Mouse (Mus musculus): ENCODE results near the gene Syde1.
A peak's percentile ranks its signal among the peaks of the same experiment; 100 is the strongest.
"Not testable (repeated sequence)": the region's sequence is repeated elsewhere in the genome, so short reads cannot be mapped to it uniquely, and the experiment has no call there.

The Syde1 gene

DNA sequence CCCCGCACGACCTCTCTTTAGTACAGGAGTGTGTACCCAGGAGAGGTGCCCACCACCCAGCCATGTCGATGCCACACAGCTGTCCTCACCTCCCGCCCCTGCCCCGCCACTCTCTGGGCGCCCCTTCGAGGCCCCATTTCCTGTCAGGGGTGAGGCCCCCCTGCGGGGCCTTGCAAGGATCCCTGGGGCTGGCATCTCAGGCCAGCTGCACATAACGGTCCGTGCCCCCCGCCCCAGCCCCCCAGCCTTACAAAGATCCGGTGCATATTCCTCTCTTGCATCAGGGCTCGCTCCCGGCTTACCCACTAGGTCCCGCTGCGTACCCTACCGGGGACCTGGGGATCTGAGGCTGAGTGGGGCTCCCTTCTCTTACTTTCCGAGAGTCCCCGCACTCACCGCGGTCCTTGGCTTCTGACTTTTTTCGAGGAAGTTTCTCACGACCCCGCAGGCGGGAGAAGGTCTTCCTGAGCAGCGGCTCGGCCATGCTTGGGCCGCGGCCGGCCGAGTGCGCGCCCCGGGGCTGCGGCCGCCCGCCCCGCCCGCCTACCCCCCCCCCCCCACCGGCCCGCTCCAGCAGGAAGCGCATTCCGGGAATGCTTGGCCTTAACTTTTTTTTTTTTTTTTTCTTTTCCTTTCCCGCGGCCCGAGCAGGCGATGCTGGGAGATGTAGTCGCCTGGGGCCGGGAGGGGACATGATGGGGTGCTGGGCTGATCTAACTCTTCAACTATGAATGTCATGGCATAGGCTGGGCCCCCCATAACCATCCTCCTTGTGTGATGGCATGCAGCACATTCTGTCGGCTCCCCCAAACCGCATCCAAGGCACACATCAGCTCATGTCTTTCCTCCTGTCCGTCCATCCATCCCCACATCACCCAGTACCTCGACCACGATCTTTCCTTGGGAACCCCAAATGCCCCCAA lies at the start of gene Syde1:
TSS of gene Syde1 (minus strand) at position 559 of the 923 bp plus-strand sequence.
- peak; percentile 28 to 47 for DNase-seq (ENCODE audit: low spot score in 2 of 2)

DNA sequence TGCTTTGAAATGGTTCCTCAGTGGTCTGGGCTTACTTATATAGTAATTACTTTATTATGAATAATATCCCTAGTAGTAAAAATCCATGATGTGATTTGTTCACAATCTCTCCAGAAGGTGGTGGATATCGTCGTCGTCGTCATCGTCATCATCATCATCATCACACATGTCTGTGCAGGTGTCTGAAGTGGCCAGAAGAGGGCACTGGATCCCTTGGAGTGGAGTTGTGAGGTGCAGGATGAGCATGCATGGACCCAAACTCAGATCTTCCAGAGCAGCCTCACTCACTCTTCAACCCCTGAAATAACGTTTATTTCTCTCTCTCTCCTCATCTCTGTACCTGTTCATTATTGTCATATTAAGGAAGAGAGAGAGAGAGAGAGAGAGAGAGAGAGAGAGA lies 40.5 kb upstream of the Syde1 start:
- DNase-seq (ENCODE audit: low spot score in 2 of 2) = peak in 1 of 2 experiments; percentile 18

DNA sequence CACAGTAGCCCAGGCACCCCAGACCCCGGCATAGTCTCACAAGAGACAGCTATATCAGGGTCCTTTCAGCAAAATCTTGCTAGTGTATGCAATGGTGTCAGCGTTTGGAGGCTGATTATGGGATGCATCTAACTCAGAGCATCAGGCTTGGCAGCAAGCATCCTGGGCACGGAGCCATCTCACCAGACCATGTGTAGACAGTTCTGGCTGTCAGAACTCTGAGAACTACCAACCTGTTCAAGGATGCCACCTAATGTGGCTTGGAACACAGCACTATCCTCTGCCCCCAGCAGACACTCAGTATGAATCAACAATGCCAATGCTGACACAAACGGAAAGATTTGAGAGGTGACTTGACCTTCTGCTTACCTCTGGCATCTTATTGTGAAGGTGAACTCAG lies 38.4 kb upstream of the Syde1 start:
- DNase-seq (ENCODE audit: low spot score in 2 of 2) = no peak

DNA sequence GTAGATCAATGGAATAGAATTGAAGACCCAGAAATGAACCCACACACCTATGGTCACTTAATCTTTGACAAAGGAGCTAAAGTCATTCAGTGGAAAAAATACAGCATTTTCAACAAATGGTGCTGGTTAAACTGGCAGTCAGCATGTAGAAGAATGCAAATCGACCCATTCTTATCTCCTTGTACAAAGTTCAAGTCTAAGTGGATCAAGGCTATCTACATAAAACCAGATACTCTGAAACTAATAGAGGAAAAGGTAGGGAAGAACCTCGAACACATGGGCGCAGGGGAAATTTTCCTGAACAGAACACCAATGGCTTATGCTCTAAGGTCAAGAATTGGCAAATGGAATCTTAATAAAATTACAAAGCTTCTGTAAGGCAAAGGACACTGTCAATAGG lies 31.4 kb upstream of the Syde1 start:
- not testable (repeated sequence) for DNase-seq (ENCODE audit: low spot score in 2 of 2)

DNA sequence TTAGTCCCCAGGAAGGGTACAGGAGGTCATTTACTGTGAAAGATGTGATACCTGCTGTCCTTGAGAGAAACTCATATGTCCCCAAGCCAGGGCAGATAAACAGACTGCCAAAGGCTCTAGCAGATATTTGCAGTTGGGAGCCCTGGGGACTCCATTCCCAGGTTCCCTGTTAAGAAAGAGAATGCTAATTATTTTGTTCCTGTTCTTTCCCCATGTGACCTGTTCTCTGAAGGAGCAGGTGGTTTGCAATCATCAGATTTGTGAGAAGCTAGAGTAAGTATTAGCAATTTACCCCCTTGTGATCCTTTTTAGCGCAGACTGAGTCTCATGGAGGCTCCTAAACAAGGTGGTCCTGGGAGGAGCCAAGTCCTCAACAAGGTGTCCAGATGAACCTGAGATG lies 26.2 kb upstream of the Syde1 start, which contains the start of gene Olfr1357:
TSS of gene Olfr1357 (minus strand) at position 101 of the 400 bp plus-strand sequence.
- no peak for DNase-seq (ENCODE audit: low spot score in 2 of 2)

DNA sequence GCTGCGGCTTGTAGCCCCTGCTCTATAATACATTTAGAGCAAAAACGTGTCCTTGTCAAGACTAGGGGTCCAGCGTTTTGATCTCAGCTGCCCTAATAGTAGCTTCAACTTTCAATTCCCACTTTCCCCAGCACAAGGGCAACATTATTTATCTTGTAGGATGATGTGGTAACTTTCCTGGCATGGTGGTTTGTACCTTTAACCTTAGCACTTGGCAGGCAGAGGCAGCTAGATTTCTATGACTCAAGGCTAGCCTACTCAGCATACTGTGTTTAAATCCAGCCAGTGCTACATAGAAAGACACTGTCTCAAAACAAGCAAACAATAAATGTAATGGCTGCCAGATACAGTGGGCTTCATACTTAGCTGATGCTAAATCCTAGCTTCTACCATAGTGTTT lies 15.8 kb upstream of the Syde1 start:
- no peak for DNase-seq (ENCODE audit: low spot score in 2 of 2)

DNA sequence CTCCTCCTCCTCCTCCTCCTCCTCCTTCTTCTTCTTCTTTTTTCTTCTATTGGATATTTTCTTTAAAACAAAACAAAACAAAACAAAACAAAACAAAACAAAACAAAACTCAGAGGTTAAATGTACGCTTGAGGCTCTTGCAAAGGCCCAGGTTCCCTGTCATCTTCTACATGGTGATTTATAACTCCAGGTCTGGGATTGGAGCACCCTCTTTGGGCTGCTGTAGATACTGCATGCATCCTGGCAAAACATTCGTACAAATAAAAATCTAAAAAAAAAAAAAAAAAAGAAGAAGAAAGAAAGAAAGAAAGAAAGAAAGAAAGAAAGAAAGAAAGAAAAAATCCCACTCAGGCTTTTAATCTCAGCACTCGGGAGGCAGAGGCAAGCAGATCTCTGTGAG lies 13.3 kb upstream of the Syde1 start:
- DNase-seq (ENCODE audit: low spot score in 2 of 2) = peak in 1 of 2 experiments; percentile 53

DNA sequence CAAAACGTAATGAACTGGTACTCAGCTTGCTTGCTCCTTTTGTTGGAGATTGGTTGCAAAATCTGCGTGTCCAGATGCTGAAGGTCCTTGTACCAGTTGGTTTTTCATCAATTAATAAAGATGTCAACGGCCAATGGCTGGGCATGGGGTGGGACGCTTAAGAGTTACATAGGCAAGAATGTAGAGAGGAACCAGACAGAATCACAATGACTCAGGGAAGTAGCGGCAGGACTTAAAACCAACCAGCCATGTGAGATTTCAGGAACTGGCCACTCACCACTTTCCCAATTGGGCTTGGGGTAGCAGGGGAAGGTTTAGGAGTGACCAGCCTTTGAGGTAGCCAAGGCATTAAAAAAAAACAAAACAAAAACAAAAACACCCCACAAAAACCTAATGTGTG lies 8.1 kb upstream of the Syde1 start:
- DNase-seq (ENCODE audit: low spot score in 2 of 2) = no peak

DNA sequence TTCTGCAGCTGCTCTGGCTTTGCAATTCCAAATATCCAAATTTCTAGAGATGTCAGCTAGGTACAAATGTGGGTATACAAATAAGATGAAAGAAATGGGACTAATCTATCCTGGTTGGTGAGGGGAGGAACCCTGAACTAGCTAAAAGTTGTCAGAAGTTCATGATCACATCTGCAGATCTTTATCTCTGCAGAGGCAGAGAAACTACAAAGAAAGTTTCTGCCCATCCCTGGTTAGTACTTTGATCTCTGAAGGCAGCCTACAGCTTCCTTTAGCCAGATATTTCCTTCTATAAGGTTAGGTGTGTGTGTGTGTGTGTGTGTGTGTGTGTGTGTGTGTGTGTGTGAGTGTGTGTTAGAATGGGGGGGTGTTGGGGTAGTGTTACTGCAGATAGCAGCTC lies 2.8 kb upstream of the Syde1 start:
- DNase-seq (ENCODE audit: low spot score in 2 of 2) = no peak

DNA sequence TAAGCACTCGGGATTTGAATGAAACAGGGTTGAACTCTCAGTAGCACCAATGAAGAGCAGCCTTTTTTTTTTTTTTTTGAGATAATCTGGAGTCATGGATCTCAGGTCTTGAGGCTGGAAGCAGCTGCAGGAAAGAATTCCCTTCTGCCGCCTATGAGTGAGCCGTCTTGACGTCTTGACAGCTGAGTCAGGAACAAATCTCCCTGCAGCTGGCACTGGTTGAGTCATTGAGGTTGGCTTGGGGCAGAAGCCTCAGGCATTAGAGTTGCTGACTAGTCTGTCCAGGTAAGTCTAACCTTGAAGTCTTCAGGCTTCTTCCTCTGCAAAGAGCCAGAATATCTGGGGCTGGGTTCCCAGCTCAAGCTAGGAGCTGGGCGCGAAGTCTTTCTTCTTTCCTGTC lies 2.4 kb upstream of the Syde1 start:
- DNase-seq (ENCODE audit: low spot score in 2 of 2) = no peak

DNA sequence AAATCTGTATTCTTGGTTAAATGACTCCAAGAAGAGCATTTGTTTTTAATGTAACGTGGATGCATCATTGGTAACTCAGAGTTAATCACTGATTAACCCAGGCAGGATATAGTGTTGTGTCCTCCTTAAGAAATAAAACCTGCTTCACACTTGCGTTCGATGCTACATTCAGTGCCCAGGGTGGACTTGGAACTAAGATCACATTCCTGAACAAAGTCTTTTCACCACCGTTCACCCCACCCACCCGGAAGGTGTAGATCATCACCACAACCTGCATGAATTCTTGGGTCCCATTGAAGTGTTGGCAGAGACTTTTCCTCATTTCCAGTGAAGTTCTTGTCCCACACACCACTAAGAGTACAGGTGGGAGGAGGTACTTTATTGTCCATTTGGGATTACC lies 2.0 kb upstream of the Syde1 start:
- DNase-seq (ENCODE audit: low spot score in 2 of 2) = no peak

DNA sequence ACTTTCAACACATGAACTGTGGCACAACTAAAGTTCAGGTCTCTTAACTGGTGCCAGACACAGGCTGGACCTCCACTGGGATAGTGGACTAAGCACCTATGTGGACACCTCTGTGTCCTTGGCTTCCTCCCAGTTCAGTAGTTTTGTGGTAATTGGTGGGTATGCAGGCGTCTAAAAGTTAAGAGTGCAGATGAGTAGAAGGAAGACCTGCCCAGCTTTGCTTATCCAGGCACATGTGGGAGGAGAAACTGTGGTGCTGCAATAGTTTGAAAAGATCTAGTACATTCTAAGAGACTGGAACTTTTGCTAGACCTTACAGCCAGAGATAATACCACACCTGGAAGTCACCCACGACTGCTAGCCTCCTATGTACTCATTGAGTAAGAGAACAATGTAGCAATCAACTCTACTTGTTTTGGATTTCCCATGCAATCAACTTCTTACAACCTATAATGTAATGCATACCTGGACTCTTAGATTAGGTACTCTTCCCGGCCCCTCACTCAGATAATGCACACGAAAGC lies 1.2 kb upstream of the Syde1 start:
- DNase-seq (ENCODE audit: low spot score in 2 of 2) = no peak

DNA sequence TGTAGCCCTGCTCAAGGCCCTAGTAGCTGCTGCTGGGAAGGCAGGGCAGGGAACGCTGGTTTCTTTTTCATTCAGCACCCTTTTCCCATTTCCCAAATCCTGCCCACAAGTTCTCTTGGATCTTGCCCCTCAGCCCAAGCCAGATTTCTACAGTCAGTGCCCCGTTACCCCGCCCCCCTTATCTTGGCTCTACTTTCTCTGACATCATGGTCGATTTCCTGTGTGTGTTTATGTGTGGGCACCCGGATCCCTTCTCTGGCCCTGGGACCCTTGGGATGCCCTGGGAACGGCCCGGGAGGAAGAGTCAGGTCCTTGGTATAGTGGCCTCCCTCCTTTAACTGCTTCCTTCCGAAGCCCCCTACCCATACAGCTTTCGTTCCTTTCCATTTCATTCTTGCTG lies 1.0 kb downstream of the Syde1 start:
- no peak for DNase-seq (ENCODE audit: low spot score in 2 of 2)

DNA sequence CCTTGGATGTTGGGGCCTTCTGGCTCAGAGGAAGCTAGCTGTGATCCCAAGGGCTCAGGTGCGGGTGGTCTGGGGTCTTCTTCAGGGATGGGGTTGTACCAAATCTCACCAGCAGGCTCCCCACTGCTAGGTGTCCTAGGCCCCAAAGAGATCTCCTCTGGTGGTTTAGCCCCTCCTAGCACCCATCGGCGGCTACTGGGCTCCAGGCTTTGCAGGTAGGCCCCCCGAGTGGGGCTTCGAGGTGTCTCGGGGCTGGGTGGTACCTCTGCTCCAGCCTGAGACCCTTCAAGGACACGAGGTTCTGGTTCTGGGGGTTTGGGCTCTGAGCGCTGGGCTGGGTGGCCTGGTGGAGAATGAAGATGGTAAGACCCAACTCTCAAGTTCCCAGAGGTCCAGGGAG lies 1.9 kb downstream of the Syde1 start:
- DNase-seq (ENCODE audit: low spot score in 2 of 2) = no peak

DNA sequence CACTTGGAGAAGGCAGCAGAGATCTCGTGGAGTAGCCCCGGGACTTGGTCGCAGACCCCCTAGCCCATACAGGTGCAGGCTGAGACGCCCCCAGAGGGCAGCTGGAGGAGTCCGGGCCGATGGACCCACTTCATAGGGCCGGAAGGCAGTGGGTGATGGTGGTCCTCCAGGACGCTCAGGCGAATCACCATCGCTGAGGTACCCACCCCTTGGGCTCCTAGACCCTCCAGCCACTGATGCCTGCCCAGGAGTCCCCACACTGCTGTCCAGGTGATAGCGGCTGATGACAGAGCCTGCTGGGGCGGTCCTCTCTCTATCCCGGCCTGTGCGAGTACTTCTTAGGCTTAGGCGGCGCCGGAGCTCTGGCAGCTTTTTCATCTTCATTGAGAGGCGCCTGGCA lies 2.5 kb downstream of the Syde1 start:
- DNase-seq (ENCODE audit: low spot score in 2 of 2) = no peak

DNA sequence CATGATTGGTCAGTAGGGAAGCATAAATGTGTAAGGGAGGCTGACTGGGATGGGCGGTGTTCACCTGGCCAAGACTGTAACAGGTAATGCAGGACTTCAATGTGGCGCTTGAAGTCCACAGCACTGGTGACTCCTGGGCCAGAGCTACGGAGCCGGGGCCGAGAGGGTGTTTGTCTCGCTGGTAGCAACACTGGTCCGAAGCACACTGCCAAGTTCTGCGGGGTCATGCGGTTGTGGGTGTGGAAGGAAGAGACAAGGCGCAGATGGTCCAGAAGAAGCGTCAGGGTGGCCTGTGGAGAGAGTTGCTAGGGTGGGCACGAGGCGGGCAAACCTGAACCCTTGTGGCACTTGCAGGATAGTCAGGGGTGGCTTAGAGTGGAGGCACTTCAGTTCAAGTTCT lies 5.7 kb downstream of the Syde1 start:
- no peak for DNase-seq (ENCODE audit: low spot score in 2 of 2)

DNA sequence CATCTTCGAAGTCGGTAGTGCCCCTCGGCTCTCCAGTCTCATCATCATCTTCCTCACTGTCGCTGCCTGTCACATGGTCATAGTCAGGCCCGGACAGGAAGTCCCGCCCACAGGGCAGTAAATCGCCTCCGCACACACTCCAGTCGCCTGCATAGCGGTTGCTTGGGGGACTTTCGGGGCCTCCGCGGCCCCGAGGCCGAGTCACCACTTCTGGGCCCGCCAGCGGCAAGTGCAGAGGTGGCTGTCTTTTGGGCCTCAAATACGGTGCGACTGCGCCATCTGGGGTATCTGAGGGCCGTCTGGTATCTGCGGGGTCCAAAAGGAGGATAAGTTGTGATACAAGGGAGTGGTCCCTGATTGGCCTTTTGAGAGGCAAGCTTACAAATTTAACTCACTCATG lies 6.2 kb downstream of the Syde1 start:
- no peak for DNase-seq (ENCODE audit: low spot score in 2 of 2)

DNA sequence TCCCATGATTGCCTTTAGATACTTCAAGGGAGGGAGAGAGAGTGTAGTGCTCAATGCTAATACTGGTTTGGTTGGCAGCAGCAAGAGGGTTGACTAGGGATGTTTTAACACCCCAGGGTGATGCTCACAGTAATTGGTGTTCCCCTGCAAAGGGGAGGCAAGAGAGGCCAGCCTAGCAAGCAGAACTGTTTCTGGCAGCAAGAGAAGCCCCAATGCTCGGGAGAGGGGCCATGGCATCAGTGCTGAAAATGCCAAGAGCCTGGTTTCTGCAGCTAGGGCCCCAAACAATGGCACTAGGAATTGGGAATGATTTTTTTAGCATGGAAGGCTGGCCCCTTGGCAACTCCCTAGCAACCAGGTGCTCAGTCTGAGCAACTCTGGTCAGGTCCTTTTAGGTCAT lies 6.8 kb downstream of the Syde1 start:
- DNase-seq (ENCODE audit: low spot score in 2 of 2) = no peak

DNA sequence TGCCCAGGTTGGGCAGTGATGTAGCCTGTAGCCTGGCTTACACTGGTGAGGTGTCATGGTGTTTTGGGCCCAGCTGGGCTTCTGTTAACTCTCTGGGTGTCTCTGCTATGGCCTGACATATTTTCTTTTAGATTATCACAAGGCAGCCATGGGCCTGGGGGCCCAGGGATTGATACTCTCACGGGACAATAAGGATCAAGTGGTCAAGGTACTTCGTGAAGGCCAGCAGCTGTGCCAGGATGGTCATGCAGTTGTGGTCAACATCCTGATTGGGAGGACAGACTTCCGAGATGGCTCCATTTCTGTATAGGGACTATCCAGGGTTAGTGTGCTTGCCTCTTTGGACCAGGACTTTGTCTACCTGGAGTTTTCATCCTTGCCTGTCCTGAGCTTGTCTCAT lies 7.8 kb downstream of the Syde1 start:
- DNase-seq (ENCODE audit: low spot score in 2 of 2) = no peak

DNA sequence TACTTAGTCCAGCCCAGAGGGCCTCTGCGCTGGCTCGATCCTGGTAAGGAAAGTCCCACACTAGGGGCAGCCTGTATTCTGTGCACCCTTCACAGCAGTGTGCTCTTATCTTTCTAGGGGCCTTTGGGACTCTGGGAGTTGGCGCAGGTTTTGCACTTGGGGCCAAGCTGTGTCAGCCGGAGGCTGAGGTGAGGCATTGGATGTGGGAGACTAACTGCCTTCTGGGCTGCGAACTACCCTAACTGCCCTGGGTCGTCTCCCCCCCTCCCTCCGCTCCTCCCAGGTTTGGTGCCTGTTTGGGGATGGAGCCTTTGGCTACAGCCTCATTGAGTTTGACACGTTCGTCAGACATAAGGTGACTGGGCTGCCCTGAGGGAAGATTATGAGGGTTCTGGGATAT lies 8.4 kb downstream of the Syde1 start:
- DNase-seq (ENCODE audit: low spot score in 2 of 2) = no peak

DNA sequence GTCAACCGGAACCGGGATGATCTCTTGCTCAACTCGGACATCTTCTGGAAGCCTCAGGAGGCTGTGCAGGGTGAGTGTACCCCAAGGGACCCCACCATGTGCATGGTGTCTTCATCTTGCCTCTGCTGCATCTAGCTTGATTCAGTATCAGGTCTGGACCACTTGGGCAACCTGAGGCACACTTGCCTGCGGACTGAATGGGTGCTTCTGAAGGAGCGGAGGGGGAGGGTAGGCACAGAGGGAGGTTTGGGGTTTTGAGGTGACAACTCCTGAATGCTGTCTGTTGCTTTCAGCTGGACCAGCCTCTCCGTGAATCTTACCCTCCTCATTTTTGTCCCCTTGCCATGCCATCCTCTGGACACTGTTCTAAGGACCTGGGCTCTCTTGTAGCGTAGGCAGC lies 10.6 kb downstream of the Syde1 start:
- no peak for DNase-seq (ENCODE audit: low spot score in 2 of 2)

DNA sequence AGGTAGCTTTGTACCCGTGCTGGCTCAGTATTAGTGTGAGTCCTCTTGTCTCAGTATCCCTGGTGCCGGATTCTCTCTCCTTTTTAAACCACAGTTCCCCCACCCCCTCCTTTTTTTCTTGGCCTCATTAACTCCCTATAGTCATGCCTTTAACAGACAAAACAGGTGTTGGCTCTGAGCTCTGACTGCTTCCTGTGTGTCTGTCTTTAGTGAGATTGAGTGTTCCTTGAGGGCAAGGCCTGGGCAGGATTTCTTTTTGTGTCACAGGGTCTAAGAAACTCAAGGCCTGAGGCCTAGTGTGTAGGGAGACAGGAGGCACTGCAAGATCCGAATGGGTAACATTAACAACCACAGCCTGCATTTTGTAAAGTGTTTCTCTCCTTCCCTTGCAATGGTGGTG lies 13.6 kb downstream of the Syde1 start:
- DNase-seq (ENCODE audit: low spot score in 2 of 2) = no peak

DNA sequence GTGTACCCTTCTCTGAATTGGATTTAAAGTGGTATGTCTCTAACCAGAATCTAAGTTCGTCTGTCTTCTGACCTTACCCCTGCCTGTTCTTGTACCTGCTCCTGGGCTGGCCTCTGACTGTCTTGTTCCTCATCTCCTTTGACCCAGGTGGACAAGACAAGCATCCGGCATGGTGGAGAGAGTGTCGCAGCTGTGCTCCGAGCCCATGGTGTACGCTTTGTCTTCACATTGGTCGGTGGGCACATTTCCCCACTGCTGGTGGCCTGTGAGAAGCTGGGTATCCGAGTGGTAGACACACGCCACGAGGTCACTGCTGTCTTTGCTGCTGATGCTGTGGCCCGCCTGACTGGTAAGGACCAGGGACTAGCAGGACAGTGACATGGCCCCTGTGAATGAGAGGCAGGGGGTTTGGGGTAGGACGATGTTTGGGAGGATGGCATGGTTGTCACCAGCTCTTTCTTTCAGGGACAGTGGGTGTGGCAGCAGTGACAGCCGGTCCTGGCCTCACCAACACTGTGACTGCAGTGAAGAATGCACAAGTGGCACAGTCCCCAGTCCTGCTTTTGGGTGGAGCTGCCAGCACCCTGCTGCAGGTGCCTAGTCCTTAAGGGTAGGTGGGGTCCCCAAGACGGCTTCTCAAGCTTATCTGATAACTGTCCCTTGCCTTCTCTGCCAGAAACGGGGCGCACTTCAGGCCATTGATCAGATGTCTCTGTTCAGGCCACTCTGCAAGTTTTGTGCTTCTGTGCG lies 15.2 kb downstream of the Syde1 start:
- no peak for DNase-seq (ENCODE audit: low spot score in 2 of 2)
